Mouse (Mus musculus): ENCODE results near the gene A130010J15Rik. TPM values are rescaled to one million over a fixed set of nuclear protein-coding genes. Genes with fewer than 3 reads are reported as not detected.

A130010J15Rik gene
- polyA plus RNA-seq, 1 experiment: 9.3 TPM

DNA sequence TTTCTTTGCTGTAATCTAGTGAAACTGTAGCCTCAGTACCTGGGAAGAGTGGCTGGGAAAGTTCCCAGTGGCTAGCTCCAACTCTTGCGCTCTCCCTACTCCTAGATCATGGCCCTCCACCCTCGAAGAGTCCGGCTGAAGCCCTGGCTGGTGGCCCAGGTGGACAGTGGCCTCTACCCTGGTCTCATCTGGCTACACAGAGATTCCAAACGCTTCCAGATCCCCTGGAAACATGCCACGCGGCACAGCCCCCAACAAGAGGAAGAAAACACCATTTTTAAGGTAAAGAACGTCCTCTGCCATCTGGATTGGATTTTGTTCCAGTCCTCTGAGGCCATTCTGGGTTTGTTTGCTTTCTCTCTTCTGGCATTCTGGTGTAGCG is 10.7 kb upstream of the A130010J15Rik start:
- no peaks in the 10 kb centered on the region for H3K4me1 ChIP-seq (ENCODE audit: control insufficient read depth, insufficient read depth, low read length)
- no peaks in the 10 kb centered on the region for H3K27me3 ChIP-seq (ENCODE audit: control insufficient read depth, insufficient read depth, low read length, poor library complexity, severe bottlenecking)
- no peaks in the 10 kb centered on the region for H3K36me3 ChIP-seq (ENCODE audit: control insufficient read depth, insufficient read depth, low read length, poor library complexity, severe bottlenecking)
- H3K4me3 ChIP-seq (ENCODE audit: low read depth, low read length): no peak overlapping the region
- no peak overlapping the region for H3K9ac ChIP-seq (ENCODE audit: low read depth, poor library complexity, severe bottlenecking)
- no peaks in the 10 kb centered on the region for H3K9me3 ChIP-seq (replicated peaks; ENCODE audit: control insufficient read depth, insufficient read depth, low read length, poor library complexity, severe bottlenecking)
- TF ChIP-seq POLR2A (IDR thresholded peaks at IDR 0.05; ENCODE audit: insufficient read depth, low read length) (no peak), CTCF (IDR thresholded peaks at IDR 0.05; ENCODE audit: low read depth, low read length) (no peak), EP300 (IDR thresholded peaks at IDR 0.05; ENCODE audit: insufficient read depth, low read depth, low read length) (no peak)
- no peak overlapping the region for H3K27ac ChIP-seq (ENCODE audit: insufficient read depth, low read length)

DNA sequence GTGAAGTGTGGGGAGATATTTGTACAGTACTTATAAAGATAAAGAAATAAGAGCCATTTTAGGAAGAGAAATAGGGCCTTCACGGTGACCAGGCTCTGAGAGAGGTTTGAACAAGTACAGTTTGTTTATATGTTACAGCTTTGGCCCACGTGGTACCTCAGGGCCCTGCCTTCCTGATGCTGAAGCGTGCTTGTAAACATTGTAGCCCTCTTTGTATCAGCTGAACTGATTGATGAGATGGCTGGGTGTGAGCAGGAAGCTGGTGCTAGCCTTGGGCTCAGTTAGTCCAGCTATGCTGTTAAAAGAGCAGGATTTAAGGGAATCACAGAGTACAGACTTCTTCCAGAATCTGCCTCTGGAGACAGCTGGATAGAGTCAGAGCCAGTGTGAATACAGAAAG is 8.7 kb upstream of the A130010J15Rik start:
- no peaks in the 10 kb centered on the region for H3K27me3 ChIP-seq (ENCODE audit: control insufficient read depth, insufficient read depth, low read length, poor library complexity, severe bottlenecking)
- H3K27ac ChIP-seq (ENCODE audit: insufficient read depth, low read length): no peak overlapping the region
- no peaks in the 10 kb centered on the region for H3K36me3 ChIP-seq (ENCODE audit: control insufficient read depth, insufficient read depth, low read length, poor library complexity, severe bottlenecking)
- no peaks in the 10 kb centered on the region for H3K4me1 ChIP-seq (ENCODE audit: control insufficient read depth, insufficient read depth, low read length)
- no peak overlapping the region for H3K4me3 ChIP-seq (ENCODE audit: low read depth, low read length)
- TF ChIP-seq EP300 (IDR thresholded peaks at IDR 0.05; ENCODE audit: insufficient read depth, low read depth, low read length) (no peak), POLR2A (IDR thresholded peaks at IDR 0.05; ENCODE audit: insufficient read depth, low read length) (no peak), CTCF (IDR thresholded peaks at IDR 0.05; ENCODE audit: low read depth, low read length) (no peak)
- H3K9me3 ChIP-seq (replicated peaks; ENCODE audit: control insufficient read depth, insufficient read depth, low read length, poor library complexity, severe bottlenecking): no peaks in the 10 kb centered on the region
- no peak overlapping the region for H3K9ac ChIP-seq (ENCODE audit: low read depth, poor library complexity, severe bottlenecking)

DNA sequence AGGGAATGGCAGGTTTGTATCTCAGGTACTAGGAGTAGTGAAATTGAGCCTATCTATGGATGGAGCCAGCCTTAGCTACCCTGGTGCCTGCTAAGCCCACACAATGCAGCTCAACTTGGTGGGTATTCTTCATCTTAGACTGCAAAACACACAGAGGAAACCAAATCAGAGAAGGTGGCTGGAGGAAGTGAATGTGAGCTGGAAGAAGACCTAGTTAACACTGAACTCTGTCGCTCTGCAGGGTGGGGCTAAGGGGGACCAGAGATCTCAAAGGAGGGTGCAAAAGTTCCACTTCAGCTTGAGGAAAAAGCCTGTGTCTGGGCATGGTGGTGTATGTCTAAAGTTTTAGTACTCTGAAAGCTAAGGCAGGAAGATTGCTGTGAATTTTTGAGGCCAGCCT is 8.2 kb upstream of the A130010J15Rik start:
- Histone ChIP-seq H3K9me3 (replicated peaks; ENCODE audit: control insufficient read depth, insufficient read depth, low read length, poor library complexity, severe bottlenecking) (no peaks in the 10 kb centered on the region), H3K9ac (ENCODE audit: low read depth, poor library complexity, severe bottlenecking) (no peak overlapping the region), H3K27ac (ENCODE audit: insufficient read depth, low read length) (no peak overlapping the region)

DNA sequence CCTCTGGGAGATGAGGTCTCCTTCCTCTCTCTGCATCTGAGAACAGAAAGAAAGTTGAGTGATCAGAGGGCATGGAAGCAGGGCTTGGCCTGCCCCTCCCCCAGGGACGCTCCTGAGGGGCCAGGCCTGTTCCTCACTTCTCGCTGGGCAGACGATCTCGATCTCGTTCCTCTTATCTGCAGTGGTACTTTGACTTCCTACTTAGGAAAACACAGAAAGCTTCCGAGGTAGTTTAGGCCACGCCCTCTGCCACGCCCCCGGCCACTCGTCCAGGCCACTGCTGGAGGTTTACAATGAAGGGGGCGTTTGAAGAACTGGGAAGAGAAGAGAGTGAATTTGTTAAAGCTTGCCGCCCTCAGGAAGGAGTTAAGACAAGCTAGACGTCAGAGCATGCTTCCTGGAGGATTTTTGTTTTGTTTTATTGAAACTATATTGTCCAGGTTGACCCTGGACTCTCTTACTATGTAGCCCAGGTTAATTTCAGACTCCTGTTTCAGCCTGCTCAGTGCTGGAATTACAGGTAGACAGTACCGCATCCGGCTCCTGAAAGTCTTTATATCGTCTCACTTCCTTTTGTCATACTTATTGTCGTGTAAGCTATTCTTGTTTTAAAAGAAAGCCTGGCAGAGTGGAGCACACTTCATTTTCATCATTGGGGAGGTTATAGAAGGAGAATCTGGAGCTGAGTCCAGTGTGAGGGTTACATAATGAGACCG is 7.4 kb upstream of the A130010J15Rik start:
- TF ChIP-seq POLR2A (IDR thresholded peaks at IDR 0.05; ENCODE audit: insufficient read depth, low read length) (no peak), CTCF (IDR thresholded peaks at IDR 0.05; ENCODE audit: low read depth, low read length) (no peak), EP300 (IDR thresholded peaks at IDR 0.05; ENCODE audit: insufficient read depth, low read depth, low read length) (no peak)
- no peaks in the 10 kb centered on the region for H3K4me1 ChIP-seq (ENCODE audit: control insufficient read depth, insufficient read depth, low read length)
- no peaks in the 10 kb centered on the region for H3K36me3 ChIP-seq (ENCODE audit: control insufficient read depth, insufficient read depth, low read length, poor library complexity, severe bottlenecking)
- H3K27me3 ChIP-seq (ENCODE audit: control insufficient read depth, insufficient read depth, low read length, poor library complexity, severe bottlenecking): no peaks in the 10 kb centered on the region
- H3K9ac ChIP-seq (ENCODE audit: low read depth, poor library complexity, severe bottlenecking): no peak overlapping the region
- H3K9me3 ChIP-seq (replicated peaks; ENCODE audit: control insufficient read depth, insufficient read depth, low read length, poor library complexity, severe bottlenecking): no peaks in the 10 kb centered on the region
- H3K27ac ChIP-seq (ENCODE audit: insufficient read depth, low read length): no peak overlapping the region
- no peak overlapping the region for H3K4me3 ChIP-seq (ENCODE audit: low read depth, low read length)

More for the DNA sequence above, 8.2 kb upstream of the A130010J15Rik start:
- H3K36me3 ChIP-seq (ENCODE audit: control insufficient read depth, insufficient read depth, low read length, poor library complexity, severe bottlenecking): no peaks in the 10 kb centered on the region
- no peaks in the 10 kb centered on the region for H3K27me3 ChIP-seq (ENCODE audit: control insufficient read depth, insufficient read depth, low read length, poor library complexity, severe bottlenecking)
- no peak for TF ChIP-seq POLR2A (IDR thresholded peaks at IDR 0.05; ENCODE audit: insufficient read depth, low read length)
- no peak for TF ChIP-seq EP300 (IDR thresholded peaks at IDR 0.05; ENCODE audit: insufficient read depth, low read depth, low read length)
- no peak for TF ChIP-seq CTCF (IDR thresholded peaks at IDR 0.05; ENCODE audit: low read depth, low read length)
- H3K4me1 ChIP-seq (ENCODE audit: control insufficient read depth, insufficient read depth, low read length): no peaks in the 10 kb centered on the region
- H3K4me3 ChIP-seq (ENCODE audit: low read depth, low read length): no peak overlapping the region

DNA sequence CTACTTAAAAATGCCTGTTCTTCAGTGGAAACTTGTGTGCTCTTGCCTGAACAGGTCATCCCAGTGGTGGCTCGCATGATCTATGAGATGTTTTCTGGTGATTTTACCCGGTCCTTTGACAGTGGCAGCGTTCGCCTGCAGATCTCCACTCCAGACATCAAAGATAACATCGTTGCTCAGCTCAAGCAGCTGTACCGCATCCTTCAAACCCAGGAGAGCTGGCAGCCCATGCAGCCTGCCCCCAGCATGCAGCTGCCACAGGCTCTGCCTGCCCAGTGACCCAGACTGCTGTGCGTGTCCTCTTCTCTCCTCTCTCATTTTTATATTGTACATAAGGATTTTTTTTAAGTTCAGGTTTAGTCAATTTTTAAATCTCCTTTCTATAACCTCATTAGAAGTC is 1.4 kb downstream of the A130010J15Rik start:
- Histone ChIP-seq H3K9me3 (replicated peaks; ENCODE audit: control insufficient read depth, insufficient read depth, low read length, poor library complexity, severe bottlenecking) (no peaks in the 10 kb centered on the region), H3K9ac (ENCODE audit: low read depth, poor library complexity, severe bottlenecking) (no peak overlapping the region), H3K27ac (ENCODE audit: insufficient read depth, low read length) (no peak overlapping the region), H3K4me1 (ENCODE audit: control insufficient read depth, insufficient read depth, low read length) (no peaks in the 10 kb centered on the region), H3K27me3 (ENCODE audit: control insufficient read depth, insufficient read depth, low read length, poor library complexity, severe bottlenecking) (no peaks in the 10 kb centered on the region), H3K4me3 (ENCODE audit: low read depth, low read length) (no peak overlapping the region), H3K36me3 (ENCODE audit: control insufficient read depth, insufficient read depth, low read length, poor library complexity, severe bottlenecking) (no peaks in the 10 kb centered on the region)
- no peak for TF ChIP-seq POLR2A (IDR thresholded peaks at IDR 0.05; ENCODE audit: insufficient read depth, low read length)
- TF ChIP-seq EP300 (IDR thresholded peaks at IDR 0.05; ENCODE audit: insufficient read depth, low read depth, low read length): no peak
- no peak for TF ChIP-seq CTCF (IDR thresholded peaks at IDR 0.05; ENCODE audit: low read depth, low read length)

DNA sequence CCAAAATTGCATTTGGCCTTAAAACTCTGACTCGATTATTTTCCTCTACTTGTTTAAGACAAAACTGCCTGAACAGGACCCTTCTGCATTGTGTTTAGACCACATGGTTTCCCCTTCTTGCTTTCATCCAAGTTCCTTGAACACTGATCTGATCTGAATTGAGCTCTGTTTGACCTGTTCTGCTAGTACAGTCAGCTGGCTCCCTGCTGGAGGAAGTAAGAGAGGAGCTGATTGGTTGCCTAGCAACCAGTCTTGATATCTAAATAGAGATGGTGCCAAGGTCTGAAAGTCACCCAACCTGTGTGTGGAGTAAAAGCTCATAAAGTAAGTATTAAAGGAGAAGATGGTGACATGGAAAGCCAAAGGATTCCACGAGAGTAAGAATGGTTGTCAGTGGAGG is 2.0 kb downstream of the A130010J15Rik start:
- H3K36me3 ChIP-seq (ENCODE audit: control insufficient read depth, insufficient read depth, low read length, poor library complexity, severe bottlenecking): no peaks in the 10 kb centered on the region

More for the DNA sequence above, 2.0 kb downstream of the A130010J15Rik start:
- Histone ChIP-seq H3K4me1 (ENCODE audit: control insufficient read depth, insufficient read depth, low read length) (no peaks in the 10 kb centered on the region), H3K27me3 (ENCODE audit: control insufficient read depth, insufficient read depth, low read length, poor library complexity, severe bottlenecking) (no peaks in the 10 kb centered on the region), H3K4me3 (ENCODE audit: low read depth, low read length) (no peak overlapping the region), H3K27ac (ENCODE audit: insufficient read depth, low read length) (no peak overlapping the region), H3K9ac (ENCODE audit: low read depth, poor library complexity, severe bottlenecking) (no peak overlapping the region), H3K9me3 (replicated peaks; ENCODE audit: control insufficient read depth, insufficient read depth, low read length, poor library complexity, severe bottlenecking) (no peaks in the 10 kb centered on the region)
- TF ChIP-seq CTCF (IDR thresholded peaks at IDR 0.05; ENCODE audit: low read depth, low read length) (no peak), POLR2A (IDR thresholded peaks at IDR 0.05; ENCODE audit: insufficient read depth, low read length) (no peak), EP300 (IDR thresholded peaks at IDR 0.05; ENCODE audit: insufficient read depth, low read depth, low read length) (no peak)
